Mouse (Mus musculus) cerebellum, postnatal 4 days (tissue): Measurements from ENCODE around the gene Tmem150c.
A peak's percentile ranks its signal among the peaks of the same experiment; 100 is the strongest.

Source experiments
- DNase-seq, 2 experiments: peaks; one replicate each; pipeline ENCODE4 v3.0.0; 2022; ENCODE audit warnings: low spot score in 2 of 2, mixed read lengths in 1 of 2

The Tmem150c gene

GRCm38 (mm10) chr5:100097967-100098366, 61.6 kb downstream of the Tmem150c start:
- DNase-seq: no peak

- DNase-seq: no peak
Observed at GRCm38 (mm10) chr5:100096955-100097354, 62.7 kb downstream of the Tmem150c start.

- peak in 1 of 2 experiments; percentile 32 for DNase-seq
Observed at GRCm38 (mm10) chr5:100091602-100092001, 68.0 kb downstream of the Tmem150c start.

- DNase-seq: no peak
Observed at GRCm38 (mm10) chr5:100091263-100091594, 68.4 kb downstream of the Tmem150c start.

- no peak for DNase-seq
Observed at GRCm38 (mm10) chr5:100090515-100091262, 68.9 kb downstream of the Tmem150c start.

GRCm38 (mm10) chr5:100085097-100085496, 74.5 kb downstream of the Tmem150c start:
- no peak for DNase-seq

GRCm38 (mm10) chr5:100083953-100084562, 75.5 kb downstream of the Tmem150c start:
- DNase-seq: no peak

- DNase-seq: no peak
Observed at GRCm38 (mm10) chr5:100082006-100082405, 77.6 kb downstream of the Tmem150c start.

GRCm38 (mm10) chr5:100079931-100080275, 79.7 kb downstream of the Tmem150c start:
- no peak for DNase-seq

GRCm38 (mm10) chr5:100079040-100079930, 80.3 kb downstream of the Tmem150c start:
- DNase-seq: peak in 1 of 2 experiments; percentile 30

- no peak for DNase-seq
Observed at GRCm38 (mm10) chr5:100074571-100074970, 85.0 kb downstream of the Tmem150c start.

- no peak for DNase-seq
Observed at GRCm38 (mm10) chr5:100072557-100072956, 87.1 kb downstream of the Tmem150c start.

GRCm38 (mm10) chr5:100071541-100071940, 88.1 kb downstream of the Tmem150c start:
- no peak for DNase-seq

- peak; percentile 90 to 93 for DNase-seq
Observed at GRCm38 (mm10) chr5:100070255-100070654, 89.4 kb downstream of the Tmem150c start.

- DNase-seq: no peak
Observed at GRCm38 (mm10) chr5:100069526-100069925, 90.1 kb downstream of the Tmem150c start.

- DNase-seq: no peak
Observed at GRCm38 (mm10) chr5:100067579-100067978, 92.0 kb downstream of the Tmem150c start.

GRCm38 (mm10) chr5:100060876-100061275, 98.7 kb downstream of the Tmem150c start:
- DNase-seq: no peak

GRCm38 (mm10) chr5:100059326-100059725, 100.3 kb downstream of the Tmem150c start:
- DNase-seq: no peak

GRCm38 (mm10) chr5:100058729-100059128, 100.9 kb downstream of the Tmem150c start:
- no peak for DNase-seq

GRCm38 (mm10) chr5:100057461-100058209, 102.0 kb downstream of the Tmem150c start:
- DNase-seq: no peak

GRCm38 (mm10) chr5:100055866-100056369, 103.7 kb downstream of the Tmem150c start:
- DNase-seq: no peak
